8 mouse cellular contexts compared by ENCODE assay signal in the genomic region with DNA sequence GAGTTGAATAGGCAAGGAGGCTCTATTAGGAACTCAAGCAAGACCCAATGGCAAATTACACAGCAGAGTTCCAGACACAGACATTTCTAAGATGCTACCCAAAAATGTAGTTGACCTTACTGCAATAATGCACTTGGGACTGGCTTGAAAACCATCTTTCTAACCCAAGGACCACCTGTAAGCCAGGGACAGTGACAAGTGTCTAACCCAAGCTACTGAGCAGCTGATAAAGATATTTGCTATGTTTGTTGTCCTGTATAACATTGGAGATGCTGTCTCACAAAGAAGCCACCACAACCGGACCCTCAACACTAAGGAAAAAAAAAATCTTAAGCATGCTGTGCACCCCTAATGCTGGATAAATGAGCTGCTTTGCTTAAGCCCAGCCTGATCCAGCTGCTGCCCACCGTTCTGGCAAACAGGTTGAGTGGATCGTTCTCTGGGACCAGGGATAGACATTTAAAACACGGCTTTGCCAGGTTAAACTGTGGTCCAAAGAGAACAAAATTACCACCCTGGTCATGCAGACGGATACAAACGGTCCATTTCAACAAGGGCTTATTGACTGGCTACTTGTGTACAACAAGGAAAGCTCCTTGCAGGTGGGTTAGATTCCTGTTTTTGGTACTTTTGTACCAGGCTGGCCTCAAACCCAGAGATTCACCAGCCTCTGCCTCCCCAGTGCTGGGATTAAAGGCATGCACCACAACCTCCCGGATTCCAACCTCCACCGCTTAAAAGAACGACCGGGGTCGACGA. TPM values are rescaled to one million over a fixed set of nuclear protein-coding genes. Genes with fewer than 3 reads are reported as not detected.
DNase-seq lines count a peak whose midpoint lies in the region; ATAC-seq and TF ChIP-seq lines count a peak whose summit lies in the region.

No protein-coding gene starts in this region.

- H3K4me1 ChIP-seq in hindbrain, embryonic 16.5 days (ENCODE audit: control insufficient read depth, insufficient read depth, low read depth, low read length): peaks cover 30% of the 10 kb centered on the region

- no peak for ATAC-seq in hindbrain, embryonic 16.5 days
- ATAC-seq in megakaryocyte progenitor cell, adult 5-6 weeks (replicated peaks; ENCODE audit: poor library complexity): no peak

- no peak for TF ChIP-seq POLR2A in myocyte (IDR thresholded peaks at IDR 0.05; ENCODE audit: insufficient read length, low read depth)

- no peak for TF ChIP-seq CTCF in layer of hippocampus, adult 2 months (conservative IDR thresholded peaks at IDR 0.05)

- peak overlapping the region; percentile 98 for H3K27ac ChIP-seq in layer of hippocampus, adult 2 months
- H3K27ac ChIP-seq in hindbrain, embryonic 16.5 days (ENCODE audit: low read depth, low read length): peak overlapping the region; percentile 79

- peak overlapping the region; percentile 98 for H3K4me3 ChIP-seq in layer of hippocampus, adult 2 months
- peak overlapping the region; percentile 82 for H3K4me3 ChIP-seq in hindbrain, embryonic 16.5 days (ENCODE audit: low read length)
- peak overlapping the region; percentile 77 for H3K4me3 ChIP-seq in myocyte

- H3K4me2 ChIP-seq in hindbrain, embryonic 16.5 days (ENCODE audit: low read length): peak overlapping the region; percentile 88
- peak overlapping the region; percentile 95 for H3K4me2 ChIP-seq in myocyte (ENCODE audit: low read depth)

- H3K36me3 ChIP-seq in hindbrain, embryonic 16.5 days (ENCODE audit: control insufficient read depth, insufficient read depth, low read length): peaks cover 9% of the 10 kb centered on the region
- peaks cover 11% of the 10 kb centered on the region for H3K36me3 ChIP-seq in myocyte (ENCODE audit: control insufficient read depth, insufficient read depth)

- peak overlapping the region; percentile 21 for H3ac ChIP-seq in myocyte (ENCODE audit: control insufficient read depth, insufficient read length)

- H3K9me3 ChIP-seq in hindbrain, embryonic 16.5 days (ENCODE audit: control insufficient read depth, low read length): no peaks in the 10 kb centered on the region

- peaks cover 40% of the 10 kb centered on the region for H3K79me2 ChIP-seq in myocyte (ENCODE audit: control insufficient read depth, insufficient read depth)

- DNase-seq in layer of hippocampus, adult 2 months (ENCODE audit: low spot score in 2 of 2): no peak
- DNase-seq in layer of hippocampus, adult 11-12 months (ENCODE audit: low spot score): no peak
- peak; percentile 41 for DNase-seq in c-Kit-positive CD71-positive TER-119-positive erythroid progenitor cells, embryonic 14.5 days (ENCODE audit: low spot score)
- DNase-seq in adrenal gland, adult 2 months: no peak
- no peak for DNase-seq in ovary, postnatal 36 days (ENCODE audit: low spot score)

- H3K27me3 ChIP-seq in hindbrain, embryonic 16.5 days (replicated peaks; ENCODE audit: control insufficient read depth, insufficient read depth, low read length): no peaks in the 10 kb centered on the region
- H3K27me3 ChIP-seq in myocyte (ENCODE audit: control insufficient read depth, insufficient read depth, insufficient read length): no peaks in the 10 kb centered on the region

- H3K9ac ChIP-seq in hindbrain, embryonic 16.5 days (ENCODE audit: low read depth, low read length): peak overlapping the region; percentile 90

- WGBS in hindbrain, embryonic 16.5 days: 5% methylated on average over 12 of the region's 12 CpGs

TF ChIP-seq in myocyte, 11 proteins besides CTCF, POLR2A, EP300 and RAD21:
- no peak for TF ChIP-seq E2F4 (IDR thresholded peaks at IDR 0.05; ENCODE audit: insufficient read depth)

RNA-seq across cellular contexts. Expression of a gene that starts 1.0 kb away (rescaled TPM):
- total RNA-seq in layer of hippocampus, adult 2 months (2021): 100 to 1,000 TPM; 210 to 227 TPM
- polyA plus RNA-seq in hindbrain, embryonic 16.5 days (2015; fragmentation: Nextera tagmentation; extraction: Ambion mirVana): 271 and 307 TPM in 2 replicates
- polyA plus RNA-seq in myocyte (2012; fragmentation: generic; extraction: Trizol): 547 TPM
- 100 to 1,000 TPM; 242 to 306 TPM for total RNA-seq in adrenal gland, adult 2 months (2021)
- polyA plus RNA-seq in adrenal gland, adult 2 months (2012; rRNA removed): 277 and 298 TPM in 2 replicates
- 236 and 247 TPM in 2 replicates for total RNA-seq in megakaryocyte progenitor cell, adult 5-6 weeks (2015)
- total RNA-seq in megakaryocyte progenitor cell, adult 5-6 weeks (2017): 256 and 308 TPM in 2 replicates

RNA-seq across cellular contexts. Expression of a gene that starts 4.3 kb away (rescaled TPM):
- total RNA-seq in layer of hippocampus, adult 2 months (2021): under 1 TPM; 0.38 to 0.61 TPM
- polyA plus RNA-seq in hindbrain, embryonic 16.5 days (2015; fragmentation: Nextera tagmentation; extraction: Ambion mirVana): 0.25 TPM in 1 of 2 replicates, not detected in the other
- polyA plus RNA-seq in myocyte (2012; fragmentation: generic; extraction: Trizol): 1.7 TPM
- total RNA-seq in adrenal gland, adult 2 months (2021): under 1 TPM in 1 of 2 experiments, not detected in 1; 0.28 TPM
- polyA plus RNA-seq in adrenal gland, adult 2 months (2012; rRNA removed): 0.17 TPM in 1 of 2 replicates, not detected in the other
- total RNA-seq in megakaryocyte progenitor cell, adult 5-6 weeks (2015): 0.24 and 0.74 TPM in 2 replicates
- total RNA-seq in megakaryocyte progenitor cell, adult 5-6 weeks (2017): 0.30 TPM in 1 of 2 replicates, not detected in the other

RNA-seq across cellular contexts. Expression of a gene that starts 5.4 kb away (rescaled TPM):
- total RNA-seq in layer of hippocampus, adult 2 months (2021): 100 to 1,000 TPM; 302 to 315 TPM
- 732 and 739 TPM in 2 replicates for polyA plus RNA-seq in hindbrain, embryonic 16.5 days (2015; fragmentation: Nextera tagmentation; extraction: Ambion mirVana)
- 178 TPM for polyA plus RNA-seq in myocyte (2012; fragmentation: generic; extraction: Trizol)
- 100 to 1,000 TPM; 718 to 903 TPM for total RNA-seq in adrenal gland, adult 2 months (2021)
- 2,302 and 2,907 TPM in 2 replicates for polyA plus RNA-seq in adrenal gland, adult 2 months (2012; rRNA removed)
- 5,974 and 6,144 TPM in 2 replicates for total RNA-seq in megakaryocyte progenitor cell, adult 5-6 weeks (2015)
- total RNA-seq in megakaryocyte progenitor cell, adult 5-6 weeks (2017): 1,525 and 1,766 TPM in 2 replicates

RNA-seq across cellular contexts. Expression of a gene that starts 5.4 kb away (rescaled TPM):
- under 1 TPM in 1 of 2 experiments, not detected in 1; 0.56 TPM for total RNA-seq in layer of hippocampus, adult 2 months (2021)
- not detected in 2 replicates for polyA plus RNA-seq in hindbrain, embryonic 16.5 days (2015; fragmentation: Nextera tagmentation; extraction: Ambion mirVana)
- 0.36 TPM for polyA plus RNA-seq in myocyte (2012; fragmentation: generic; extraction: Trizol)
- not detected for total RNA-seq in adrenal gland, adult 2 months (2021)
- polyA plus RNA-seq in adrenal gland, adult 2 months (2012; rRNA removed): 0.25 and 0.61 TPM in 2 replicates
- total RNA-seq in megakaryocyte progenitor cell, adult 5-6 weeks (2015): 0.20 TPM in 1 of 2 replicates, not detected in the other
- total RNA-seq in megakaryocyte progenitor cell, adult 5-6 weeks (2017): not detected in 2 replicates

RNA-seq across cellular contexts. Expression of a gene that starts 13.1 kb away (rescaled TPM):
- total RNA-seq in layer of hippocampus, adult 2 months (2021): 10 to 100 TPM; 32.0 to 40.8 TPM
- polyA plus RNA-seq in hindbrain, embryonic 16.5 days (2015; fragmentation: Nextera tagmentation; extraction: Ambion mirVana): 17.5 and 18.9 TPM in 2 replicates
- 73.9 TPM for polyA plus RNA-seq in myocyte (2012; fragmentation: generic; extraction: Trizol)
- 100 to 1,000 TPM in 1 of 2 experiments, 10 to 100 TPM in 1; 95.7 to 101 TPM for total RNA-seq in adrenal gland, adult 2 months (2021)
- 108 and 118 TPM in 2 replicates for polyA plus RNA-seq in adrenal gland, adult 2 months (2012; rRNA removed)
- 378 and 438 TPM in 2 replicates for total RNA-seq in megakaryocyte progenitor cell, adult 5-6 weeks (2015)
- total RNA-seq in megakaryocyte progenitor cell, adult 5-6 weeks (2017): 155 and 224 TPM in 2 replicates
